Mouse (Mus musculus) midbrain, postnatal 0 days (tissue): ENCODE results near the gene Ttbk2. TPM values are rescaled to one million over a fixed set of nuclear protein-coding genes. Genes with fewer than 3 reads are reported as not detected.

ENCODE experiments used
- ATAC-seq: fragments of 200-750 bp; cut with Nextera tagmentation; 2 replicates; pipeline ENCODE4 v1.8.0; 2017; ENCODE audit warnings: moderate number of reproducible peaks, mild to moderate bottlenecking, moderate TSS enrichment, moderate library complexity; ENCODE audit not compliant: low FRiP score
- DNase-seq: peaks from one replicate; pipeline ENCODE4 v3.0.0-alpha.2; 2015; ENCODE audit warnings: low spot score
- H3K27ac ChIP-seq: fragments of 300-500 bp; sonication (generic); 2 replicates; pipeline ENCODE4 v1.5.1; 2014; ENCODE audit warnings: low read depth, mild to moderate bottlenecking, low read length, mixed read lengths
- H3K27me3 ChIP-seq: fragments of 300-500 bp; sonication (generic); 2 replicates; pipeline ENCODE4 v1.6.1; 2014; ENCODE audit warnings: low read length, control low read depth, mixed read lengths; ENCODE audit not compliant: insufficient read depth
- H3K36me3 ChIP-seq: fragments of 300-500 bp; sonication (generic); 2 replicates; pipeline ENCODE4 v1.6.1; 2014; ENCODE audit warnings: low read length, control low read depth, mixed read lengths; ENCODE audit not compliant: insufficient read depth
- H3K4me1 ChIP-seq: fragments of 300-500 bp; sonication (generic); 2 replicates; pipeline ENCODE4 v1.6.1; 2014; ENCODE audit warnings: mild to moderate bottlenecking, control low read depth, antibody characterized with exemption, low read length, mixed read lengths; ENCODE audit not compliant: insufficient read depth
- H3K4me2 ChIP-seq: fragments of 300-500 bp; sonication (generic); 2 replicates; pipeline ENCODE4 v1.6.1; 2014; ENCODE audit warnings: low read depth, mild to moderate bottlenecking, low read length, mixed read lengths; ENCODE audit not compliant: poor library complexity, severe bottlenecking
- H3K4me3 ChIP-seq: fragments of 300-500 bp; sonication (generic); 2 replicates; pipeline ENCODE4 v1.5.1; 2014; ENCODE audit warnings: low read depth, mild to moderate bottlenecking, low read length, moderate library complexity
- H3K9ac ChIP-seq: fragments of 300-500 bp; sonication (generic); replicated peaks from 2 replicates; pipeline ENCODE4 v1.6.1; 2014; ENCODE audit warnings: mild to moderate bottlenecking, low read length, moderate library complexity, mixed read lengths; ENCODE audit not compliant: poor library complexity, severe bottlenecking
- H3K9me3 ChIP-seq: fragments of 300-500 bp; sonication (generic); 2 replicates; pipeline ENCODE4 v1.6.1; 2016; ENCODE audit warnings: low read length, control low read depth
- CTCF ChIP-seq: IDR thresholded peaks from 2 replicates; pipeline ENCODE4 v1.5.1; 2016; ENCODE audit warnings: antibody characterized with exemption, mild to moderate bottlenecking
- WGBS: fragments of 180-500 bp; shearing (Covaris S2); extraction: QIAGEN DNeasy Blood & Tissue Kit; methylation state at CpG from one replicate; pipeline ENCODE4 v1.1.7; 2014; 5-methylcytosine and 5-hydroxymethylcytosine counted together
- polyA plus RNA-seq: library from polyadenylated mRNA; unstranded; fragments of >200 nt; fragmentation: Nextera tagmentation; extraction: Ambion mirVana; gene quantifications from 2 replicates; pipeline ENCODE4 v1.2.1, GENCODE M21; 2015
- total RNA-seq: library from RNA; depleted of rRNA; stranded (reverse); fragments of >200 nt; gene quantifications from 2 replicates; pipeline ENCODE4 v1.2.3, GENCODE M21; 2014

Gene Ttbk2
- total and polyA plus RNA-seq, 2 experiments from 2014 or later: 8.7 to 65.3 TPM

GRCm38 (mm10) chr2:120866561-120866960 is 16.2 kb upstream of the Ttbk2 start:
- WGBS: 21% methylated on average over 1 of the region's 1 CpGs
- no peaks in the 10 kb centered on the region for H3K27me3 ChIP-seq
- peak; percentile 77 for TF ChIP-seq CTCF
- peaks cover 38% of the 10 kb centered on the region for H3K36me3 ChIP-seq
- no peak for ATAC-seq
- no peak overlapping the region for H3K9ac ChIP-seq
- no peak overlapping the region for H3K4me2 ChIP-seq
- no peaks in the 10 kb centered on the region for H3K4me1 ChIP-seq
- no peaks in the 10 kb centered on the region for H3K9me3 ChIP-seq
- no peak overlapping the region for H3K27ac ChIP-seq
- peak; percentile 66 for DNase-seq
- no peak overlapping the region for H3K4me3 ChIP-seq

- H3K27ac ChIP-seq: no peak overlapping the region
- no peak overlapping the region for H3K9ac ChIP-seq
- no peak for TF ChIP-seq CTCF
- H3K4me3 ChIP-seq: no peak overlapping the region
- H3K9me3 ChIP-seq: no peaks in the 10 kb centered on the region
- no peaks in the 10 kb centered on the region for H3K4me1 ChIP-seq
- DNase-seq (no peak), ATAC-seq (no peak)
- H3K27me3 ChIP-seq: no peaks in the 10 kb centered on the region
- peaks cover 30% of the 10 kb centered on the region for H3K36me3 ChIP-seq
- no peak overlapping the region for H3K4me2 ChIP-seq
- 100% methylated on average over 1 of the region's 1 CpGs for WGBS
These were observed 13.0 kb upstream of the Ttbk2 start for GRCm38 (mm10) chr2:120863389-120863788.

DNA sequence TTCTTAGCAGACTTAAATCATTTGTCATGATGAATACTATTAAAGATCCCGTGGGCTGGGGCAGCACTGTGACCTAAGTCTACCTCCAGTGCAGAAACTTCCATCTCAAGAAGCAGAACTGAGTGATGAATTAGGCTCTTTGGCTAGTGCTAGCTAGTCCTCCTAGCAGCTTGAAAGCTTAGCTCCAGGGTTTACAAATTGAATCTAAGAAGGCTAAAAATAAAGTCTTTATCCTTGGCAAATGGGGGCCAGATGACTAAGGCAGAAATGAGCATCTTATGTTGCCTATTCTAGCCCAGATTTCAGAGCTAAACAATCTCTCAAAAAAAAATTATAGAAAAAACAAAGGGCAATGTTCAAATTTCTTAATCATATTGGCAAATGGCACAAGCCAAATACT is 10.3 kb upstream of the Ttbk2 start:
- Histone ChIP-seq H3K36me3 (peaks cover 26% of the 10 kb centered on the region; the same call in 1 of the 2 replicates), H3K4me2 (no peak overlapping the region), H3K9me3 (no peaks in the 10 kb centered on the region), H3K27ac (no peak overlapping the region), H3K4me1 (no peaks in the 10 kb centered on the region), H3K27me3 (no peaks in the 10 kb centered on the region), H3K9ac (no peak overlapping the region), H3K4me3 (no peak overlapping the region)
- no peak for TF ChIP-seq CTCF
- DNase-seq: no peak
- ATAC-seq: no peak
- WGBS: 88% methylated on average over 1 of the region's 1 CpGs

- Histone ChIP-seq H3K9ac (no peak overlapping the region), H3K4me1 (no peaks in the 10 kb centered on the region), H3K36me3 (peaks cover 17% of the 10 kb centered on the region; the same call in 1 of the 2 replicates), H3K27ac (no peak overlapping the region), H3K27me3 (no peaks in the 10 kb centered on the region), H3K4me3 (no peak overlapping the region), H3K4me2 (no peak overlapping the region), H3K9me3 (no peaks in the 10 kb centered on the region)
- no peak for ATAC-seq
- 88% methylated on average over 3 of the region's 3 CpGs for WGBS
- no peak for TF ChIP-seq CTCF
- DNase-seq: no peak
These were observed 7.7 kb upstream of the Ttbk2 start for GRCm38 (mm10) chr2:120858131-120858530.

- Histone ChIP-seq H3K9me3 (no peaks in the 10 kb centered on the region), H3K9ac (no peak overlapping the region), H3K27me3 (no peaks in the 10 kb centered on the region), H3K4me1 (no peaks in the 10 kb centered on the region), H3K36me3 (0 out of 2 replicates have a peak, but pooled peaks cover under 1% of the 10 kb centered on the region), H3K4me3 (no peak overlapping the region), H3K27ac (no peak overlapping the region), H3K4me2 (no peak overlapping the region)
- DNase-seq: no peak
- no peak for TF ChIP-seq CTCF
- ATAC-seq: no peak
- 74% methylated on average over 3 of the region's 3 CpGs for WGBS
These were observed 2.7 kb upstream of the Ttbk2 start for GRCm38 (mm10) chr2:120853151-120853550.

GRCm38 (mm10) chr2:120852626-120853025 is 2.2 kb upstream of the Ttbk2 start:
- no peak for TF ChIP-seq CTCF
- Histone ChIP-seq H3K36me3 (no peaks in the 10 kb centered on the region), H3K27ac (no peak overlapping the region), H3K27me3 (no peaks in the 10 kb centered on the region), H3K9ac (no peak overlapping the region), H3K4me2 (no peak overlapping the region), H3K9me3 (no peaks in the 10 kb centered on the region), H3K4me1 (no peaks in the 10 kb centered on the region), H3K4me3 (no peak overlapping the region)
- no peak for DNase-seq
- WGBS: 58% methylated on average over 1 of the region's 1 CpGs
- no peak for ATAC-seq
